Mouse (Mus musculus) kidney, adult 11 months (tissue): ENCODE data around the gene Nup133.
A peak's percentile ranks its signal among the peaks of the same experiment; 100 is the strongest.

Source experiments
- DNase-seq: peaks from one replicate; pipeline ENCODE4 v3.0.0; 2022

The Nup133 gene

DNA sequence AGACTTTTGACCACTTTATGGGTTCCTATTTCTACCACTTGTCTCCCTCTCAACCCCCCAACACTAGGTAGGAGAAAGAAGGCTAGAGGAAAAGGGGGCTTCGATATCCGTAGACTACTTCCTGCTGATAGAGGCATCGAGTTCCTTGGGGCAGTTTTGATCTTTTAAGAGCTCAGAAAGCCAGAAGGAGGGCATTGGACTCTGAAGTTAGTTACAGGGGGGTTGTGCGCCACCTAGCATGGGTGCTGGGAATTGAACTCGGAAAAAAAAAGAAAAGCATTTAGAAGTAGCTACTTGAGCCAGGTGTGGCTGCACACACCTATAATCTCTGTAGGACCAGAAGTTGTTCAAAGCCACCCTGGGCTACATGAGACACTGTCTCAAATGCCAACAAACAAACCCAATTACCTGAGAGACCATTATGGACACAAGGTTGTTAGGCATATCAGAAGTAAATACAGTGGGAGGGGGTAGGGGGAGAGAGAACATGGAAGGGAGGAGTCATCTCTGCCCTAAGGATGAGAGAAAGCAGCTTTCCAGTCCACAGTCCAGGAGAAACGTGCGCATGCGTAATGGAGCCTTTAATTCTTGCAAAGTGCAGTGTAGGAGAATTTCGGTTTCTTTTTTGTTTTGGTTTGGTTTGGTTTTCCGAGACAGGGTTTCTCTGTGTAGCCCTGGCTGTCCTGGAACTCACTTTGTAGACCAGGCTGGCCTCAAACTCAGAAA, 1.2 kb upstream of the Nup133 start:
- DNase-seq, result peak; percentile 65

DNA sequence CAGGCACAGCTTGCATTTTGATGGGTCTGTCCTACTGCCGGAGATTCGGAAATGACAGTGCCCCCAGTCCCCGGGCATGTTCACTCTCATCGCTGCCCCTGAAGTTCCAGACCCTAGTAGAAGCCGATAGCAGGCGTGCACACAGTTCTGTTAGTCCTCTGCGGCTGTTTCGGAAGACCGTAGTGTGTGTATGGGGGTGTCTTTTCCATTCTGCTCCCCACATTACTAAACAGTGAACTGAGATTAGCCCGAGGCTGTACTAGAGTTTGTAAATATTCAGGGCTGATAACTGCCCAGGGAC, 571 bp upstream of the Nup133 start:
- no peak for DNase-seq

DNA sequence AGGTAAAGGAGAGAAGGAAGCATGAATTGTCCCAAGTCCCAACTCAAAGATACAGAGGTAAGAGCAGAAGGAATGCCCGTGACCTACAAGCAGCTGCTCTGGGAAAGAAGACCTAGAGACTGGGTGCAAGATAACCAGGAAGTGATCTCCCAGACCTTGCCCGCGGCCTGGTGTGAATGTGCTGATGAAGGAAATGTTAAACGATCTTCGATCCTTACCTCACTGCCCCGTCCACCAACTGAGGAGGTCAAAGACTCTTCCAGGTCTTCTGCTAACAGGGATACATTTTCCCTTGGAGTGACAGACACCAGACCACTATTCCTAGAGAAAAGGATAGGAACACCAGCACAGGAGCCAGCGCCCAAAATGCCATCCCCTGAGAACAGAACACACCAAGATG, 20.0 kb downstream of the Nup133 start:
- DNase-seq, result peak; percentile 9

DNA sequence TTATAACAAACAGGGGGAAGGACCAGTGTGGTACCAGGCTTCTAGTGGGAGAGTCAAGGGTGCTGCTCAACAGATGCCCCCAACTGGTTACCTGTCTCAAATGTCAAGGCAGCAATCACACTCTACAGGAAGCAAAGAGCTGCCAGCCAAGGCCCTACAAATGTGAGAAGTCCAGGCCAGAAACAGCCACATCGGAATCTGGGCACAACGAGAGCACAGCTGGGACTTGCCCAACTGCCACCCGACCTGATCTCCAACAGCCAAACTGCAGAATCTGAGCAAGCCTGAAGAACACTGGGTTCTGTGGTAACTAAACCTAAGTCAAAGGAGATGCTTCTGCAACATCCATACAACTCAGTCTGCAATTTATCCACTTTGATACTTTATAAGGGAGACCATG, 23.4 kb downstream of the Nup133 start:
- no peak for DNase-seq

DNA sequence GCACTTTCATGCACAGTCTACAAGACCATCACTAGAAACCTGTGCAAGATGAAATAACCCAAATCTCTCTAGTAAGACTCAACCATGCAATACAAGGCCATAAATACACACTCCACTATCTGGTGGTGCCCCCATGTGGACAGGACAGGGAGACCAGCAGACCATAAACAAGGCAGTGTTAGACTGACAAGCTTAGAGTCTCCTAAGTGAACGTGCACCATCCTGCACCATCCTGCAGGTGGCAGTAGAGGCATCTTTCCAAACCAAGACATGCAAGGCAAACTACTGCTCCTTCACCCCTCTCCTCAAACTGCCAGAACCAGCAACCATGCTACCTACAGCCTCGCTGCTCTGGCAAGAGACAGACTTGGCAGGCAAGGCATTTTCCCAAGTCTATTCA, 24.3 kb downstream of the Nup133 start:
- peak; percentile 85 for DNase-seq

DNA sequence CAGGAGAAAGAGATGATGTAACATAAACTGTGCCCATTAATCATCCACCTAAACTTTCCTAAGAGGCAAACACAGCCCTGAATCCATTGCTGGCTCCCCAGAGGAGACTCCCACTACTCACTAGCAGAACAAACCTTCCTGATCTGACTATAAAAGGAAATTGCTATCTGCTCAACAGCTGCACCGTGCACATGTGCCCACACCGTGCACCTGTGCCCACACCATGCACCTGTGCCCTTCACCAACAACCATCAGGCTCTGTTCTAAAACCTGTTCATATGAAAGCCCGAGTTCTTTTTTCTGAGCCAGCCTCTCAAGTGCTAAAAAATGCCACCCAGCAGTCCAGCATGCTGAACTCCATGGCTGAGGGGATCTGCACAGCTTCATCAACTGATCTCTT, 34.4 kb downstream of the Nup133 start:
- DNase-seq, result no peak

DNA sequence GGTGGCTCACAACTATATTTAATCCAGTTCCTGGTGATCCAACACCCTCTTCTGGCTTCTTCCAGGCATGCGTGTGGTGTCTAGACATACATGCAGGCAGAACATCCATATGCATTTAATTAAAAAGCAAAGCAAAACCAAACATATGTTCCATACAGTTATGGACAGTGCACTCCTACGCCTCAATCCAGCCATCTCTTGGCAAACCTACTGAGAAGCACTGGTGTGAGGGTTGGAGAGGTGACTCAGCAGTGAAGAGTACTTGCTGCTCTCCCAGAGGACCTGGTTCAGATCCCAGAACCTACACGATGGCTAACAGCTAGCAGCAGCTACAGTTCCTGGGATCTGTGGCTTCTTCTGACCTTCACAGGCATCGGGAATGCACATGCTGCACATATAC, 36.8 kb downstream of the Nup133 start:
- DNase-seq, result no peak

DNA sequence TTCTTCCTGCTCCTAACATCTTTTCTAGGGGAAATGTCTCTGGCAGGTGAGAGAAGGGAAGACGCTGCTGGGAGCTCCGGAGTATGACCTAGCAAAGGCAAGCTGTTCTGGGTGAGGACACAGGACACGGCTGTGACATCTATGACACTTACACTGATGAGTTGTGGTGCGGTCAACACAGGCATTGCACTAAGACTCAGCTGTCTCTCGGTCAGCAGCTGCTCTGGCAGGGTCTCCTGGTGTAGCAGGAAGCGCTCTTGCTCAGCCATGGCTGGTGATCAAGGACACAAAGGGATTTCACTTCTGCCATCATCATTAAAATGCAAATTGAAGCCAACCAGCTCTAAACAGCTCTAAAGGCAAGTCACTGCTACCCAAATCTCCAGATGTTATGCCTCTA, 41.5 kb downstream of the Nup133 start:
- DNase-seq, result no peak

DNA sequence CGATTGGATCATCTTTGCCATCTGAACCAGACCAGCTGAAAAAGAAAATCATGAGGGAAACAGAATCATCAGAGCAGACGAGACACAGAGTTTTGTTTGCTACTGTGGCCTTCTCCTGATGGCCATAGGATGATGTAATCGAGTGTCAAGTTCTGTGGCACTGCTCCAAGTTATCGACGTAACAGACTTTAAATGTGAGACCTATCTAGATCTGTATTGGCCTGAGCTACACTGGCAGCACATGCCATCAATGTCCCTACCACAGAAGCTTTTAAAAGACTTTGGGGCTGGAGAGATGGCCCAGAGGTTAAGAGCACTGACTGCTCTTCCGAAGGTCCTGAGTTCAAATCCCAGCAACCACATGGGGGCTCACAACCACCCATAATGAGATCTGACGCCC, 46.4 kb downstream of the Nup133 start:
- no peak for DNase-seq

DNA sequence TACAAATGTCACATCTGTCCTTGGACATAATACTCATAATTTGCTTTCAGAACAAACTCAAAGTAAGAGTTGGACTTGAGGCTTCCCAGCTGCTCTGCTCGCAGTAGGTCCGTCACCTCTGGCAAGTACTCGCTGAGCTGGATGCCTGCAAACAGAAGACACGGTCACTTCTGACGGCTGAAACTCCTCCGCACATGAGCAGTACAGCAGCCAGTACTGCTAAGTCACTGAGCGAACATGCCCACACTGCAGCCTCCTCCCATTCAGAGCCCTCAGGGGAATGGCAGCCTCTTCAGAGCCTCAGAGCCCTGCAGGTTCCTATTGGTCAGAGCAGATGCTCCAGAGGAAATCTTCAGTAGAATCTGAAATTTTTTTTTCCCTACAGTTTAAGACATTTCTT, 49.7 kb downstream of the Nup133 start:
- no peak for DNase-seq

DNA sequence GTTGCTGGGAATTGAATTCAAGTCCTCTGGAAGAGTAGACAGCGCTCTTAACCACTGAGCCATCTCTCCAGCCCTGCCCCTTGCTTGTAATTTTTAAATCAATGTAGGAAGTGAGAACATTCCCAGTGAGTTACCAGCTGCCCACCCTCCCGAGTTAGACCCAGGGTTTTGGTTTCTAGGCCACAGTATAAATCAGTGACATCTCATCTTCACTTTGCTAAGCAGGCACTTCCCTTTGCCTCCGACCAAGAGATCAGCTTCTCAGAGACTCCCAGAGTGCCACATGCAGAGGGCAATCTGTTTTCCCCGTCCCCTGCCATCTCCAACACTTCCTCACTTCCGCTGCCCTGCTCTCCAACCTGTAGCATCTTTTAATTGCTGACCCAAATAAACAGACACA, 50.5 kb downstream of the Nup133 start:
- DNase-seq, result no peak

DNA sequence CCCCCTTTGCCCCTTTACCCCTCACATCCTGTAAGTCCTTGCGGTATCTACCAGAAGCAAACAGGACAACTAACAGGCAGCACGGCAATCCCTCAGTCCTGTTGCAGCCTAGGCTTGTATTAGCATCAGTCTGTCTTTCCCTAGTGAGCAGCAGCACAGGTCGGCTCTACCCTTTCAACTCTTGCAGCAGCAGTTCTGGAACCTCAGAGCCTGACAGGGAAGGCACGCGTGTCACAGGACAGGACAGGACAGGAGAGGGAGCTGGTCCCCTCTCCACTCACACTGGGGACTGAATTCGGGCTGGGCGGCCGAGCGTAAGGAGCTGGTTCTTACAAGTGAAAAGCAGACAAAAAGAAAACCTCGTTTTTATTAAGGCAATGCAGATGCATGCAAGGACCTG, 52.3 kb downstream of the Nup133 start:
- no peak for DNase-seq

DNA sequence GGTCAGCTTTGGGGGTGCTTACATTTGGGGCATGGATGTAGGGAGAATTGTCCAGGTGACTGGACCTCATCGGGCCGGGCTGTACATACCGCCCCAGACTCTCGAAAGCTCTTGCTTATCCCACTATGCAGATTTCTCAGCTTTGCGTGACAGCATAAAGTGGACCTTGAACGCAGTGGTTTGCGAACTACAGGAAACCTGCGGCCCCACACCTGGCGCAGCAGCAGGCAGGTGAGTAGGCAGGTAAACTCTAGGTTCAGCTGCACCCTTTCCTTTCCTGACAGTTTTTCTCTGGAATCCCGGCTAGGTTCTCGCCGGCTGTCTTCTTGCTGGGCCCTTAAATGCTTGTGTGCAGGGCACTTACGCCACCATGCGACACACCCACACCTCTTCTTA, 52.7 kb downstream of the Nup133 start:
- DNase-seq, result no peak

DNA sequence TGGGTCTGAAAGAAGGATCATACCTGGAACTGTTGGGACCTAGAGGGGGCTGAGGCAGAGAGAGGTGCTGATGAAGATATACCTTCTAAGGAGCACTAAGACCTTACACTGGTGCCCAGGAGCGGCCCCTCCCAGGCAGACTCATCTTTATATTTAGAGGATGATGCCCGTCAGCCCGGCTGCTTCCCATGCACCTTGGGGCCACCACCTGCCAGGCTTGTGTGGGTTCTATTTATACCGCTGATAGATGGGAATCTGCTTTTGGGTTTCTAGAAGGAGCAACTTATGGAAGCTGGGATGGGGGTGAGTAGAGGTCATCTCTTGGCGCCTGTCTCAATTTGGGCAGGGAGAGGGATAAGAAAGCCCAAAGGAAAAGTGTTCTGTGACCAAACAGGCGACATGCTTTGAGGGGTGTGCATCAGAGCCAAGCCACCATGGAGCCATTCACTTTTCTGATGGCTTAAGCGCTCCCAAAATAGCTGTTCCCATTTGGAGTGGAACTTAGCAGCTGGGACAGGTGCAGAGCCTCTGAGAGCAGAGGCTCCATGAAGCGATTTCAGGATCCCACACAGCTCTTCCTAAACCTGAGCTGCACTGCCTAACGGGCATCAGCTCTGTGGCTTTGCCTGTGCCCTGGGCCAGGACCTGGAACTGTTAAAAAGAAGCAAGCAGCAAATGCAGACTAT, 53.2 kb downstream of the Nup133 start:
- DNase-seq, result no peak

DNA sequence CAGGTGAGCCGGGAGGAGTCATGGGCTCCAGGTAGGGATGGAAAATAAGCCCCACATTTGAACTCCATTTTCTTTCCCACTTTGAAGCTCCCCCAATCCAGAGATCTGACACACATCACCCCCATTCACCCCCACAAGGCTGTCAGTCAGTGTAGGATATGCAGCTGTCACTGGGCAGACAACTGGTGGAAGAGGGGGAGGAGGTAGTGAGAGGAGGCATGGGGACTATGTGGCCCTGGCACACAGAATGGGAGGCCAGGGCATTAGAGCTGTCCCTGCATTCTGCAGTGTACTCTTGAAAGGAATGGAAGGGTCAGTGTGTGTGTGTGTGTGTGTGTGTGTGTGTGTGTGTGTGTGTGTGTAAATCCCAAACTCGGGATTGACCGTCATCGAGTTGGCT, 53.8 kb downstream of the Nup133 start:
- no peak for DNase-seq

DNA sequence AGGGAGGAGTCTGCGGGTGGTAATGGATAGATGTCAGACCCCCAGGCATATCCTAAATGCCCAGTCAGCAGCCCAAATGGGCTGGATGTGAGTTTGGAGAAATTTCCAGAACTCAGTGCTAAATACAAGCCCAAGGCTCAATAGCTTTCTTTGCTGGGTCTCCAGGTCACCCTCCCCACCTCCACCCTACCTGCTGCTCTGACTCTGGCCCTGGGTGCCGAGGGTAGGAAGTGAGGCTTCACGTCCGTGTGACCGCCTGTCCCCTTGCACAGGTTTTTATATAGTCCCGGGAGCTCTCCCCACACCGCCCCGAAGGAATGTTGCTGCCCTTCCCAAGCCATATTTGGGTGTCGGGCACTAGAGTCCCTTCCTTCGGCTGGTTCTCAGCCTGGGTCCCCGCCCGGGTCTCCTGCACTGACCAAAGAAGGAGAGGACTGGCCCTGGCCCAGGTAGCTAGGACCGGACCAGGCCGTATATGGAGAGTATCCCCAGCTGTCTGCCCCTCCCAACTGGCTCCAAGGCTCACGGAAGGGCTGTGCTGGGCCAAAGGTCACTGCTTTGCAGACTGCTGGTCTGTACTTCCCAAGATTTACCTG, 54.5 kb downstream of the Nup133 start, which contains the start of gene Acta1:
Gene Acta1 (minus strand): TSS at position 250 of the 596 bp plus-strand sequence.
- DNase-seq, result no peak

DNA sequence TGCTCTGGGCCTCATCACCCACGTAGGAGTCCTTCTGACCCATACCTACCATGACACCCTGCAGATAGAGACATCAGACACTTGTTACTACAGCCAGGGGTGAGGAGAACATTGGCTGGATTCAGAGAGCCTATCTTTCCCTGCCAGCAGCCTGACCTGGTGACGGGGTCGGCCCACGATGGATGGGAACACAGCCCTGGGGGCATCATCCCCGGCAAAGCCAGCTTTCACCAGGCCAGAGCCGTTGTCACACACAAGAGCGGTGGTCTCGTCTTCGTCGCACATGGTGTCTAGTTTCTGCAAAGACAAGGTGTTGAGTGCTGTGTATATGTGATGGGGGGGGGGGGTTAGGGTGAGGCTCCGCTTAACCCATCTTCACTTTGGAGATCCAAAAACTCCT, 55.7 kb downstream of the Nup133 start:
- DNase-seq, result no peak

DNA sequence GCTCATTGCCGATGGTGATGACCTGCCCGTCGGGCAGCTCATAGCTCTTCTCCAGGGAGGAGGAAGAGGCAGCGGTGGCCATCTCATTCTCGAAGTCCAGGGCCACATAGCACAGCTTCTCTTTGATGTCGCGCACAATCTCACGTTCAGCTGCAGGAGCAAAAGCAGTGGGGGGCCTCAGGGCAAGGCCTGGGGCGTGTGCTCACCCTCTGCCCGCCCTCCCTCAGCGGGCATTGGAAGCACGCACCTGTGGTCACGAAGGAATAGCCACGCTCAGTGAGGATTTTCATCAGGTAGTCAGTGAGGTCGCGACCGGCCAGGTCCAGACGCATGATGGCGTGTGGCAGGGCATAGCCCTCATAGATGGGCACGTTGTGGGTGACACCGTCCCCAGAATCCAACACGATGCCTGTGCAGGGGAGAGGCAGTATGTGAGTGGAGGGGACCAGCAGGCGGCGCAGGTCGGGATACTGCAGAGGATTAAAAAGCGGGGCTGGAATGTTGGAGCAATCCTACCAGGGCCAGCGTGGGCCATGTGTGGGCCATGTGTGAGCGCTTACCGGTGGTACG, 56.4 kb downstream of the Nup133 start:
- DNase-seq, result no peak

DNA sequence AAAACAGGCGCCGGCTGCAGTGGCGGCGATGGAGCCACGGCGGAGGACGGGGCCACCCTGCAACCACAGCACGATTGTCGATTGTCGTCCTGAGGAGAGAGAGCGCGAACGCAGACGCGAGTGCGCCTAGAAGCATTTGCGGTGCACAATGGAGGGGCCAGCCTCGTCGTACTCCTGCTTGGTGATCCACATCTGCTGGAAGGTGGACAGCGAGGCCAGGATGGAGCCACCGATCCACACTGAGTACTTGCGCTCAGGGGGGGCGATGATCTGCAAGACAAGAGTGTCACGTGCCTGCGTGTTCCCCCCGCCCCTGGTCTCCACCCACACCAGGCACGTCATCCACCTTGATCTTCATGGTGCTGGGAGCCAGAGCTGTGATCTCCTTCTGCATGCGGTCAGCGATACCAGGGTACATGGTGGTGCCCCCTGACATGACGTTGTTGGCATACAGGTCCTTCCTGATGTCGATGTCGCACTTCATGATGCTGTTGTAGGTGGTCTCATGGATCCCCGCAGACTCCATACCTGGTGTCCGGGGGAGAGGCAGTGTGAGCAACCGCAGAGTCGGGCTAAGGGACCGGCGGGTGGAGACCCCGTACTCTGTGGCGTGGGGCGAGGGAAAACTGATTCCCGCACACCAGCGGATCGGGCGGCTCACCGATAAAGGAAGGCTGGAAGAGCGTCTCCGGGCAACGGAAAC, 57.0 kb downstream of the Nup133 start:
- no peak for DNase-seq

DNA sequence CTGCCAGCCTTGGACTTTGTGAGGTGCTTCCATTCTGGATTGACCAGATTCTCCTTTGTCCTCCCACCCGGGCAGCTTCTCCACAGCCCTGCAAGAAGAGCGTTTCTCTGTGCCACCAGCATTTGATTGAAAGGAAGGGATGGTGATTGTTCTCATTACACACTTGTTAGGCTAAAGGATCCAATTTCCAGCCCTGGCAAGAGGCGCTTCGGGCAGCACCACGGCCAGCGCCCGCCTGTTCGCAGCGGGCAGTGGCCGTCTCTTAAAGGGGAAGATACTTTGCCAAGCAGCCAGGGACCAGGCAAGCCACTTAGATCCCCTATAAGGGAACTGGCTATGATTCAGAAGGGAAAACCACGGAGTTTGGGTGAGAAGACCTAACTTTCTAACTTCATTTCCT, 57.8 kb downstream of the Nup133 start:
- DNase-seq, result peak; percentile 8

DNA sequence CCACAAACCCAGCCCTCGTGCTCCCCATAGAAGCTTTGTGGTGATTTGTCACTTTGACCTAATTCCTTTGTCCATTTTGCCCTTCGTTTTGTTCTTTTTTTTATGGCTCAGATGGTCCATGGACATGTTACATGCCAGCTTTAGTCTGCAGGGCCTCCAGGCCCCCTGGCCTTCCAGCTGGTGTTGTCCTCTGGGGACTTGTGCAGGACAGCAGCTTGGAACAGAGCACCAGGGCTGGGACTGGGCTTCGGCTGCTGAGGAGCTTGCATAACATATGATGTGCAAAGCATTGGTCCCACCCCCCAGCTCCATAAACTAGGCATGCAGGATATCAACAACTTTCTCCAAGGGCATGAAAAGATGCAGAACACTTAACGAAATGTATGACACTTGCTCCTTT, 59.3 kb downstream of the Nup133 start:
- no peak for DNase-seq

DNA sequence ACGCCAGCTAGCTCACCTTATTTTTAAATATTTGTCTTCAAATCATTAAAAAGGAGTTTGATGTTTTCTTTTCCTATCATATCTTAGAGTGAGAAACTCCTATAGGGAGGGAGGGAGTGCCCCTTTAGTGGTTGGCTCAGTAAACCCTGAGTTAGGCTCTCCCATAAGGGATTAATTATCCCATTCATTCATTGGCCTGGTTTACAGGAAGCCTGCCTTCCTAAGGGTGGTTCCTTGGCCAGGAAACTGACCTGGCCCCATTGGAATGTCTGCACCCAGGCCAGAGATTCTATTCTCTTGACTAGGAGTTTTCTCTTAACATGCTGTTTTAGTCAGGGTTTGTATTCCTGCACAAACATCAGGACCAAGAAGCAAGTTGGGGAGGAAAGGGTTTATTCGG, 61.1 kb downstream of the Nup133 start:
- DNase-seq, result no peak

DNA sequence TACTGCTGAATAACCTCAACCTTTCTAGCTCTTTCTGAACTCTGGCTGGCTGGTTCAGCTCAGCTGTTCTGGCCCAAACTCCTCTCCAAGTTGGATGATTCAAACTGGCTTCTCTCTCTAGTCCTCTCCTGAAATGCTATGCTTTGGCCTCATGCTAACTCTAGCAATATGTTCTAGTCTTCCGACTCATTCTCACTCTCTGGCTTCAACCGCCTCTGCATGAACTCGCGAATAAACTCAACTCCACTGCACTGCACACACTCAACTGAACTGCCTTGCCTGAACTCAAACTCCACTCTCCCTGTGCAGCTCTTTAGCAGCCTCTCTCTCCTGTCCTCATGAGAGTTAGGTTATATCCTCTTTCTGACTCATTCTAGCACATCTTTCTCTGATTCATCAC, 61.9 kb downstream of the Nup133 start:
- DNase-seq, result no peak
